Mouse (Mus musculus): ENCODE results near the gene Atp6v1g1.

DNA sequence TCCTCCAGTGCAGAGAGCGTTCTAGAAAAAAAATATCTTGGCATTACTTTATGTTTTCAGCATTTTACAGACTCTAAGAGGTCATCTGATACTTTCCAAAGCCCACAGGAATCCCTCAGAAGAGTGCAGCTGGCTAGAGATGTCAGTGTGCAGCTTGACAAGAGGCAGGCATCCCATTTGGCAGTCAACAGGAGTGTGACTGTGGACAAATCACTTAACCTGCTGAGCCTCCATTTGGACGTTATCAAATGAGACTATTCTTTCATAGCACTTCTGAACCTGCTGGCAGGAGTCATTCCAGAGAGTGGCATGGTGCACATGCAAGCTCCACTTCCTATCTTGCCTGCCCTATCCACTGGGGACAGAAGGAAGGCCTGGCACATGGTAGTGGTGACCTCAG lies 2.4 kb upstream of the Atp6v1g1 start:
- no peak for TF ChIP-seq CTCF (conservative IDR thresholded peaks at IDR 0.05; ENCODE audit: low read length)
- no peak for TF ChIP-seq NANOG (IDR thresholded peaks at IDR 0.05; ENCODE audit: borderline replicate concordance, low read length)
- no peak for TF ChIP-seq POU5F1 (IDR thresholded peaks at IDR 0.05; ENCODE audit: borderline replicate concordance, low read length)
